Mouse (Mus musculus) testis, adult 2 months (tissue): ENCODE data around the gene Nfyc. TPM values are rescaled to one million over a fixed set of nuclear protein-coding genes. Genes with fewer than 3 reads are reported as not detected.

Experiments
- H3K27ac ChIP-seq: fragments of 200-500 bp; 2 replicates; pipeline ENCODE4 v1.5.1; 2012; ENCODE audit warnings: low read depth, low read length; ENCODE audit not compliant: control insufficient read depth, insufficient read depth
- H3K27me3 ChIP-seq: fragments of 200-500 bp; 2 replicates; pipeline ENCODE4 v1.6.1; 2012; ENCODE audit warnings: mild to moderate bottlenecking, low read length, moderate library complexity; ENCODE audit not compliant: control insufficient read depth, insufficient read depth
- H3K36me3 ChIP-seq: fragments of 200-500 bp; 2 replicates; pipeline ENCODE4 v1.6.1; 2012; ENCODE audit warnings: mild to moderate bottlenecking, low read length; ENCODE audit not compliant: control insufficient read depth, insufficient read depth
- H3K4me1 ChIP-seq: fragments of 200-500 bp; 2 replicates; pipeline ENCODE4 v1.6.1; 2012; ENCODE audit warnings: low read length; ENCODE audit not compliant: control insufficient read depth, insufficient read depth
- H3K4me3 ChIP-seq: fragments of 200-500 bp; 2 replicates; pipeline ENCODE4 v1.5.1; 2012; ENCODE audit warnings: low read depth, mild to moderate bottlenecking, low read length, moderate library complexity, mixed read lengths; ENCODE audit not compliant: control insufficient read depth
- CTCF ChIP-seq: fragments of 200-500 bp; IDR thresholded peaks from 2 replicates; pipeline ENCODE4 v1.5.1; 2012; ENCODE audit warnings: low read depth, mild to moderate bottlenecking, inconsistent platforms, low read length, moderate library complexity; ENCODE audit not compliant: control insufficient read depth, insufficient read depth, insufficient replicate concordance
- POLR2A ChIP-seq: fragments of 200-500 bp; IDR thresholded peaks from 2 replicates; pipeline ENCODE4 v1.6.1; 2012; ENCODE audit warnings: low read depth, mild to moderate bottlenecking, inconsistent platforms, low read length, moderate library complexity; ENCODE audit not compliant: control insufficient read depth
- polyA plus RNA-seq: library from polyadenylated mRNA; depleted of rRNA; stranded (reverse); fragments of >200 nt; gene quantifications from 2 replicates; pipeline ENCODE4 v1.2.3, GENCODE M21; 2012

Nfyc gene
- polyA plus RNA-seq, 1 experiment: 70.3 TPM

DNA sequence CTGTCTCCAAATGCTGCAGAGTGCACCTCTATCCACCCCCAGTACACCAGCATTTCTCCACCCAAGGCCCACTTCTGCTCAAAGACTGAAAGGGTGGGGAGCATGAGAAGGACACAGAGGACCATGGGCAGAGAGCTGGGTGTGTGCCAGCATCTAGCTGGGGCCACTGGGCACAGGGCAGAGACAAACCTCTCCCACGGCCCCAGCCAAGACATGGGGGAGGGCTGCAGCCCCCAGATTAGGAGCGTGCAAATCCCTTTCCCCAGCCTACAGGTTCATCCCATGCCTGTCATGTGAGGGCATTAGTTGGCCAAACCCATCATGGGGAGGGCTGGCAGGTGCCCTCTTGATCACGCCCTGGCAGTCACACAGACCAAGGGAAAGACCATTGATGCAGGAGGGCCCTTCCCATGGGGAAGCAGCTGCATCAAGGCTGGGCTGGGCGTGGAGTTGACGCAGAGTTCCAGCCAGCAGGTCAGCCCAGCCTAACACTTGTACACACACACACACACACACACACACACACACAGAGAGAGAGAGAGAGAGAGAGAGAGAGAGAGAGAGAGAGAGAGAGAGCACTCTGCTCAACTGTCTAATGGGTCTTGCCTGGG is 97.3 kb downstream of the Nfyc start:
- Histone ChIP-seq H3K4me1 (peaks cover 9% of the 10 kb centered on the region), H3K27ac (no peak overlapping the region), H3K4me3 (no peak overlapping the region), H3K27me3 (no peaks in the 10 kb centered on the region), H3K36me3 (no peaks in the 10 kb centered on the region)
- TF ChIP-seq CTCF: no peak
- TF ChIP-seq POLR2A: no peak

DNA sequence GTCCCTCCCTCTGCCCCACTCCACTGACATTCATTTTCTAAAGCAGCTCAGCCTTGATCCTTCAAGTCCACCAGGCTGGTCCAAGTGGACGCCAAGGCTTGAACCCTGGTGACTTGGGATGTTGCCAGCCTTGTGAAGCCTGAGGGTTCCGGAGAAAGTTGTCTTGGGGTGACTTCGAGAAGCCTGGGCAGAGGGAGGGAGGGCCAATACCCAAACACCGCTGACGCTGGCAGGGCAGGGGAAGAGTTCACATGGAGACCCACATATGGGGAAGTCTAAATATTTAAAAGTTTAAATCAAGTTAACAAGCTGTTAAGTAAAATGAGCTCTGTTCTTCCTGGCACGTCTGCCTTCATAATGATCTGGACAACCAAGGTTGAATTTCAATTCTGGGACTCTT is 98.6 kb downstream of the Nfyc start:
- Histone ChIP-seq H3K4me1 (peaks cover 9% of the 10 kb centered on the region), H3K27ac (no peak overlapping the region), H3K4me3 (no peak overlapping the region), H3K27me3 (no peaks in the 10 kb centered on the region), H3K36me3 (no peaks in the 10 kb centered on the region)
- TF ChIP-seq POLR2A: no peak
- TF ChIP-seq CTCF: no peak

DNA sequence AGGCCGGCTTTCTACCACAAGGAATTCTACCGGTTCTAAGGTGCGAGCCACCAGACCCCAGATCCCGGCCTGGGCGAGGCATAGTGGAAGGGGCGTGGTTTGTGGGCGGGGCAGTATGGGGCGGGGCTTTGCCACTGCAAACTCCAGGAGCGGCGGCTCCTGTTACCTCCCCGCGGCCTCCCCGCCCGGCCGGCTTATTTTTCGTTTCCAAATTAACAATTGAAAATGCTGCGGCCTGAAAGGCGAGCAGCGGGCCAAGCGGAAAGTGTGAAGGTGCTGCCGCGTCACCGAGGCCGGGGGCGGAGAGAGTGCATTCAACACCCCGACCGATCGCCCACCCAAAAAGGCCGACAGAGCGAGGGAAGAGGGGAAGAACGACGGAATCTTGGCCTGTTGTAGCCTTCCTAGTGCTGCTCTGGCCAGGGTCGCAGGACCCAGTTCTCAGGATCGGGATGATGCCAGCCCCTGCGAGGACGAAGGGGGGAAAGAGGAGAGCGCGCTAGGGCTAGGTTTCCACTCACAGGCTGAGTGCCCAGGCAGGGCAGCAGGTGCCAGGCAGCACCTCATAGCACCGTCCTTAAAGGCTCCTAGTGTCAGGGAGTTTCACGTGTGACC is 100.2 kb downstream of the Nfyc start:
- peaks cover 10% of the 10 kb centered on the region for H3K4me1 ChIP-seq
- no peaks in the 10 kb centered on the region for H3K36me3 ChIP-seq
- no peak overlapping the region for H3K27ac ChIP-seq
- H3K4me3 ChIP-seq: peak overlapping the region; percentile 53
- TF ChIP-seq CTCF: no peak
- no peak for TF ChIP-seq POLR2A
- no peaks in the 10 kb centered on the region for H3K27me3 ChIP-seq

DNA sequence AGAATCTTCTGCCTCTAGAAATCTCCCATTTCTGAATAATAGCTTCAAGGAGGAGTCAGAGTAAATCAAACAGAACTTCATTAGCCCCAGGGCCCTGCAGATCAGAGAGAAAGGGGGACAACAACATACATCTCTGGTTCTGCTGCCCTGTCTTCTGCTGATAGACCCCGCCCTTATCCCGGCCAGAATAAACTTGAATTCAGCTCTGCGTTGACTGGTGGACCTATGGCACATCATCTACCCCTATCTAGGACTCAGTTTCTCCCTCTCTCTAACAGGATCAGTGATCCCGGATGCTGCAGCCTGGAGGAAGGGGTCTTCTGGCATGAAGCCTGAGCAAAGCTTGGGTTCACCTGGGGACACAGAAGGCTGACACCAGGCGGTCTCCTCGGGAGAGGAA is 100.8 kb downstream of the Nfyc start:
- Histone ChIP-seq H3K4me1 (peaks cover 10% of the 10 kb centered on the region), H3K4me3 (peak overlapping the region; percentile 8; the same call in 1 of the 2 replicates), H3K27ac (no peak overlapping the region), H3K27me3 (no peaks in the 10 kb centered on the region), H3K36me3 (no peaks in the 10 kb centered on the region)
- no peak for TF ChIP-seq POLR2A
- TF ChIP-seq CTCF: no peak

DNA sequence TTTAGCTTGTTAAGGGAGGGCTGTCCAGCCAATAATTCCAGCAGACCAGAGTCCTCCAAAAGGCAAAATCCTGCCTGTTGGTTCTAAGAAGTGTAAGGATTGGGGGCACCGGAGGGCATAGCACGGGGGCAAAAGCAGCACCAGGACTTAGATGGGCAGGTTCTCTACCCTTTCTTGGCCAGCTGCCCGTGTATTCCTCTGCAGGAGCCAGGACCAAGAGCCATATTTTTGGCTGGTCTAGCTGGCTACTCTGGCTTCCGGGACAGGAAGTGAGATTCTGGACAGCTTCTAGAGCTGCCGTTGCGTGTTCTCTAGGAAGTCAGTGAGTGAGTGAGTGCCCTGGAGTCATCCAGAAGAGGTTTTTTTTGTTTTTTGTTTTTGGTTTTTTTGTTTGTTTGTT is 101.2 kb downstream of the Nfyc start:
- TF ChIP-seq CTCF (no peak), POLR2A (no peak)
- no peaks in the 10 kb centered on the region for H3K36me3 ChIP-seq
- peaks cover 10% of the 10 kb centered on the region for H3K4me1 ChIP-seq
- no peaks in the 10 kb centered on the region for H3K27me3 ChIP-seq
- H3K4me3 ChIP-seq: no peak overlapping the region
- no peak overlapping the region for H3K27ac ChIP-seq

DNA sequence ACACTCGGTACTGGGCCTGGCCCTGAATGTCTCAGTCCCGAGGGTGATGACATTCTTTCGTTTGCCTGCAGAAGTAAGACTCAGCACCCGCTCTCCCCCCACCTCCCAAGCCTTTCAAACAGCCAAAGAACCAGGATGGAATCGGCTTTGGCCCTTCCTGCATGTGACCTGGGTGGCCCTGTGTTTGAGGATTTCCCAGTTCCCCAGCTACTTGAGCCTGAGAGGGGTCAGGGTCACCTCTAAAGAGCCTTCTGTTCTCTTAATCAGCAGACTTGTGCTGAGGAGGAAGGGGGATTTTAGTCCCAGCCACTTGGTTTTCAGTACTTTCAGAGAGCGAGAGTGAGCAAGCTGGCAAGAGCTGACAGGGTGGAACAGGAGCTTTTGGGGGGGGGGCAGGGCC is 101.9 kb downstream of the Nfyc start:
- peaks cover 10% of the 10 kb centered on the region for H3K4me1 ChIP-seq
- no peaks in the 10 kb centered on the region for H3K27me3 ChIP-seq
- no peak for TF ChIP-seq POLR2A
- TF ChIP-seq CTCF: no peak
- no peaks in the 10 kb centered on the region for H3K36me3 ChIP-seq
- H3K27ac ChIP-seq: no peak overlapping the region
- no peak overlapping the region for H3K4me3 ChIP-seq

DNA sequence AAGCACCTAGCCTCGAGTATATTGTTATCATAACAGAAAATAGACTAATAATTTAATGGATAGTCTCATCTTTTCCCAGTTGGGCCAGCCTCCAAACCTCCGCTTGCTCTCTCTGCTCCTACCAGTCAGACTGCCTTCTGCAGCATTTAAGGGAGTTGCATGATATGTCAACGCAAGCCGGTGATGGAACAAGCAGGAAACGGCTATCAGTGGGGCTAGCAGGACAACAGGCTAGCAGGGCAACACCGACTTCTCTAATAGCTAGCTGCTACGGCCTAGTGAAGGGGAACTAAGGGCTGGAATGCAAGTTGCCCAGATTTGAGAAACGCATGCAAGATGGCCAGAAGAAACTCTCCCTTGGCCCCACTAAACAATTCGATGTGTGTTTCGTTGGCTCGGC is 103.5 kb downstream of the Nfyc start:
- Histone ChIP-seq H3K36me3 (no peaks in the 10 kb centered on the region), H3K27ac (no peak overlapping the region), H3K4me1 (peaks cover 10% of the 10 kb centered on the region), H3K27me3 (no peaks in the 10 kb centered on the region), H3K4me3 (no peak overlapping the region)
- no peak for TF ChIP-seq POLR2A
- TF ChIP-seq CTCF: no peak

DNA sequence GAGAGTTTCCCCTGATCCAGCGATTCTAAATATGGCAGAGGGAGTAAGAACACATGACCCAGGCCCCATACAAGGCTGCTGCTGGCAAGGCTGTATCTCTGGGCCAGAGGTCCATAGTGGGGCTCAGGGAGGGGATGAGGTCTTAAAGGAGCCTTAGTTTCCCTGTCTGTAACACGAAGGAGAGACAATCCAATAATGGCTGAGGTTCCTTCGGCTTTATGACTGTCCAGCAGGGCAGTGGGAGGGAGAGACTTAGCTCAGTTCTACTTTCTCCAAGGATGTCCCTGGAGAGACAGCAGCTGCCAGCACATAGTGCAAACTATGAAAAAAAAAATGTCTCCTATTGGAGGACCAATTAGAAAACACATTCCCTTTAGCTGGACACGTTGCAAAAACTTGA is 105.2 kb downstream of the Nfyc start:
- Histone ChIP-seq H3K27ac (no peak overlapping the region), H3K27me3 (no peaks in the 10 kb centered on the region), H3K36me3 (no peaks in the 10 kb centered on the region), H3K4me1 (peaks cover 7% of the 10 kb centered on the region), H3K4me3 (no peak overlapping the region)
- TF ChIP-seq CTCF (no peak), POLR2A (no peak)
